Mouse (Mus musculus) C2C12 (cell line): ENCODE data around the gene Rcor3. TPM values are rescaled to one million over a fixed set of nuclear protein-coding genes. Genes with fewer than 3 reads are reported as not detected.

Experiments used
- H3K27me3 ChIP-seq: one replicate; pipeline ENCODE4 v1.6.1; 2011; ENCODE audit not compliant: control insufficient read depth, insufficient read depth, insufficient read length
- H3K36me3 ChIP-seq: one replicate; pipeline ENCODE4 v1.6.1; 2011; ENCODE audit not compliant: control insufficient read depth, insufficient read depth
- H3K4me3 ChIP-seq: one replicate; pipeline ENCODE4 v1.5.1; 2011; ENCODE audit warnings: mild to moderate bottlenecking, control low read depth; ENCODE audit not compliant: poor library complexity, insufficient read depth, severe bottlenecking
- H3K79me2 ChIP-seq: one replicate; pipeline ENCODE4 v1.6.1; 2011; ENCODE audit not compliant: control insufficient read depth, insufficient read depth
- H3K79me3 ChIP-seq: one replicate; pipeline ENCODE4 v1.6.1; 2011; ENCODE audit warnings: low read depth, control low read depth
- H3ac ChIP-seq: one replicate; pipeline ENCODE3; 2011; ENCODE audit warnings: low read depth; ENCODE audit not compliant: control insufficient read depth, insufficient read length
- CEBPB ChIP-seq: IDR thresholded peaks from one replicate; pipeline ENCODE4 v1.6.1; 2011; ENCODE audit warnings: low read depth, mild to moderate bottlenecking, control low read depth, moderate library complexity
- CTCF ChIP-seq: IDR thresholded peaks from one replicate; pipeline ENCODE4 v1.5.1; 2011; ENCODE audit not compliant: control insufficient read depth, insufficient read depth, insufficient read length
- FOSL1 ChIP-seq: IDR thresholded peaks from one replicate; pipeline ENCODE4 v1.8.0; 2011; ENCODE audit warnings: mild to moderate bottlenecking, low read length; ENCODE audit not compliant: poor library complexity, insufficient read depth, severe bottlenecking
- MAX ChIP-seq: IDR thresholded peaks from one replicate; pipeline ENCODE4 v1.6.1; 2011; ENCODE audit warnings: mild to moderate bottlenecking, control low read depth
- MYOD1 ChIP-seq: IDR thresholded peaks from one replicate; pipeline ENCODE4 v1.6.1; 2011; ENCODE audit warnings: low read depth; ENCODE audit not compliant: control insufficient read depth, insufficient read length
- MYOG ChIP-seq: IDR thresholded peaks from one replicate; pipeline ENCODE4 v1.6.1; 2011; ENCODE audit not compliant: control insufficient read depth, insufficient read length; ENCODE audit errors: extremely low read depth
- USF1 ChIP-seq: IDR thresholded peaks from one replicate; pipeline ENCODE4 v1.6.1; 2011; ENCODE audit warnings: low read depth, mild to moderate bottlenecking, control low read depth, moderate library complexity
- polyA plus RNA-seq: library from polyadenylated mRNA; unstranded; fragments of >200 nt; fragmentation: generic; extraction: Trizol; gene quantifications from one replicate; pipeline ENCODE4 v1.2.1, GENCODE M21; 2012; ENCODE audit warnings: missing spikeins

Rcor3 gene
- polyA plus RNA-seq, 1 experiment: 8.6 TPM

DNA sequence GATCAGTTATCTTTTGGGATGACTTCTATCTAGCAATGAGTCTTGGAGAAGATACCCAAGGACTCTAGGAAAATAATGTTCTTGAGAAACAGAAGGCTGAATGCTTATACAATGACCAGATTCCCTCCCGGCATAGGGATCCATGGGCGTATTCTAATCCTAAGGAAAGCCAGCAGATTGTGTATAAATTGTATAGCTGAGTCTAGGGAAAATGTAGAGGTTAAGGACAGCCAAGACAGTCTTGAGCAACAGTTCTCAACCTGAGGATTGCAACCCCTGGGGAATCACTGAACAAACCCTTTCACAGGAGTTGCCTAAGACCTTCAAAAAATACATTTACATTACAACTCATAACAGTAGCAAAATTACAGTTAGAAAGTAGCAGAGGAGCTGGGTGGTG lies 2.5 kb upstream of the Rcor3 start:
- Histone ChIP-seq H3K4me3 (no peak overlapping the region), H3K79me3 (peaks cover 8% of the 10 kb centered on the region), H3K27me3 (no peaks in the 10 kb centered on the region), H3ac (no peak overlapping the region), H3K36me3 (no peaks in the 10 kb centered on the region), H3K79me2 (peaks cover 18% of the 10 kb centered on the region)
- TF ChIP-seq CEBPB (no peak), MYOG (no peak)

DNA sequence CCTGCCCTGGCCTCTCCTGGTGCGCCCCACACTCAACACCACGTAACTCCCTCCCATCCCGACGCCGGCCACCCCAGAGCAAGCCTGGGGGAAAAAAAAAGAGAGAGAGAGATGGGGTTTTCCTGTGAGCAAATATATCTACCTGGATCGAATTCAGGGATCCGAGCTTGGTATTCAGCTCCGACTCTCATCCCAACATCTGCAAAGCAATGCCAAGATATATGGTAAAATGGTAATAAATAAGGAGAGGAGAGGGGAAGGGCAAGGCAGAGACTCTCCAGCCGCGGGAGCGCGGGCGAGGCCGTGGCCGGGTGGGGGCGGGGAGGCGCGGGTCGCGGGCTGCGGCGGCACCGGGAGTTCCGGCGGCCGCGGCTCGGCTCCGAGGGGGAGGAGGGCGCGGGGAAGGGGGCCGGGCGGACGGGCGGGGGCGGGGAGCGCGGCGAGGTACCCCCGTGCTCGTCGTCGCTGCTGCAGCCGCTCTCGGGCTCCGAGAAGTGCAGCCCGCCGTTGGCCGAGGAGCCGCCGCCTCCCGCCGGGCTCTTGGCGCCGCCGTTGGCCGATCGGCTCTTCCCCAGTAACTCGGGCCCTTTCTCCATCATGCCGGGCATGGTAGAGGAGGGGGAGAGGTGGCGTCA lies 454 bp downstream of the Rcor3 start:
- Histone ChIP-seq H3ac (peak overlapping the region; percentile 95), H3K79me2 (peaks cover 45% of the 10 kb centered on the region), H3K79me3 (peaks cover 10% of the 10 kb centered on the region), H3K4me3 (peak overlapping the region; percentile 60), H3K27me3 (no peaks in the 10 kb centered on the region), H3K36me3 (peaks cover 5% of the 10 kb centered on the region)
- no peak for TF ChIP-seq CEBPB
- no peak for TF ChIP-seq MYOD1

DNA sequence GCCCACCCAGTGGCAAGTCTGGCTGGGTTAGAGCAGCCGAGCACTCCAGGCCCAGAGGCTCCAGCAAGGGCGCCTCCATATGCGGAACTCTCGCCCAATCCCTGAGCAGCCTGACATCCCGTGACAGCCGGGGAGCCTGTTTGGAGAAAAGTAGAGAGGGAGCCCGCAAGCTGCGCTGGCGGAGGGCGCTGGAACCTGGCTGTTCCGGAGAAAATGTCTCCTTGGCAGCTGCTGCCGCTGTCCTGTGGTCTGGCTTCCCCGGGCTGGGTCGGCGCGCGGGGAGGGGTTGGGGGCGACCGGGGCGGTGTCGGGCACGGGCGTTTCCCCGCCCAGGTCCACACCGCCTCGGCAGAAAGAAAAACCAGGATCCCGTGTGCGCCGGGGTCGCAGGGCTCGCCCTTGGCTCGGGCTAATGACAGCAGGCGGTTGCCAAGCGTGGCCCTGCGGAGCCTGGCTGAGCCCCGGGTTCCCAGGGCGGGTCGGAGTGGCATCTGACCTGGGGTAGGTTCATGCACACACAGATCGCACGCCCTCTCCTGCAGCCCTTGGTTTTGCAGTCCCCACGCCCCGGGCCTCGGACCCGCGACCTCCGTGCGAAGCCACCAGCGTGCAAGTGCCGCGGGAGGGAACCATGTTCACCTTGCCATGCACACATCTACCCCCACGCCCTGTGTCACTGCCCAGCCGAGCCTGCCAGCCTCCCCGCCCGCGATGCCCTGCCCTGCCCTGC lies 1.1 kb downstream of the Rcor3 start:
- peaks cover 5% of the 10 kb centered on the region for H3K36me3 ChIP-seq
- peak overlapping the region; percentile 95 for H3ac ChIP-seq

DNA sequence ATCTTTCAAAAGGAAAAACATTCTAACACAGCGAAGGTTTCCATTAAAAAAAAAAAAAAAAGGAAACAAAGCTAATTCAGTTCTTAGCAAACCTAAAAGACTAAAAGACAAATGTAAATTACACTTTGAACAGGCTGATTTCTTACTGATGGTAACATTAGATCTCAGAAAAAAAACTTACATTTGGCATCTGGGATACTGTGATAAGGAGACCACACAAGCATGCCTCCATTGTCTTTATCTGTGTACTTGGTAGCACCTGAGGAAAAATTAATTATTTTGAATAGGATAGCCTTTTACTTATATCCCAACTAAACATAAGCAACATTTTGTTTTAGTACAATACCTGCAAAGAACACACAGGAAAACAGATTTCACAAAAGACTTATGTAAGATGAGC lies 7.7 kb downstream of the Rcor3 start:
- Histone ChIP-seq H3K36me3 (peaks cover 35% of the 10 kb centered on the region), H3K27me3 (no peaks in the 10 kb centered on the region), H3K79me2 (peaks cover 25% of the 10 kb centered on the region), H3K4me3 (no peak overlapping the region), H3ac (no peak overlapping the region), H3K79me3 (peaks cover 3% of the 10 kb centered on the region)
- no peak for TF ChIP-seq MYOG

More for the DNA sequence above, 1.1 kb downstream of the Rcor3 start:
- TF ChIP-seq CTCF (no peak), FOSL1 (no peak), MAX (peak; percentile 40), MYOG (no peak), USF1 (peak; percentile 56)
- H3K4me3 ChIP-seq: peak overlapping the region; percentile 60
- H3K27me3 ChIP-seq: no peaks in the 10 kb centered on the region
- H3K79me3 ChIP-seq: peaks cover 10% of the 10 kb centered on the region
- H3K79me2 ChIP-seq: peaks cover 45% of the 10 kb centered on the region

DNA sequence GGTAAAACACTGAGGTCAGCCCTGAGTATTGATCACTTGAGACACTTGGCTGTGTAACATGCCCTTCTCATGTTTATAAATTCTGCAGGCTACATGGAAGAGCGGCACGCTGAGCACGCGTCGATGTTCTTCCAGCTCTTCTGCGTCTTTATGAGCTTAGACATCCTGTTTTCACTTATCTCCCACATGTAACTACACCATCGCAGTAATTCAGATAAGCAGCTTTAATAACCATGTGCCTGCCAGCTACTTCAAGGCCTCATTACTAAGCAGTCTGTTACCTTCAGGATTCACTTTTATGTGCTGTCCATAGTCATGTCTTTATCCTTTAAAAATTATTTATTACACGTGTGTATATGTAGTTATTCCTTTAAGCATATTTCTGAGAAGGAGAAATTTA lies 9.5 kb downstream of the Rcor3 start:
- peaks cover 48% of the 10 kb centered on the region for H3K36me3 ChIP-seq
- peaks cover 7% of the 10 kb centered on the region for H3K79me2 ChIP-seq
- H3K4me3 ChIP-seq: no peak overlapping the region
- no peaks in the 10 kb centered on the region for H3K27me3 ChIP-seq
- no peaks in the 10 kb centered on the region for H3K79me3 ChIP-seq
- TF ChIP-seq USF1 (no peak), FOSL1 (no peak), CTCF (no peak), MYOG (no peak), MAX (no peak), CEBPB (no peak), MYOD1 (no peak)
- H3ac ChIP-seq: no peak overlapping the region

DNA sequence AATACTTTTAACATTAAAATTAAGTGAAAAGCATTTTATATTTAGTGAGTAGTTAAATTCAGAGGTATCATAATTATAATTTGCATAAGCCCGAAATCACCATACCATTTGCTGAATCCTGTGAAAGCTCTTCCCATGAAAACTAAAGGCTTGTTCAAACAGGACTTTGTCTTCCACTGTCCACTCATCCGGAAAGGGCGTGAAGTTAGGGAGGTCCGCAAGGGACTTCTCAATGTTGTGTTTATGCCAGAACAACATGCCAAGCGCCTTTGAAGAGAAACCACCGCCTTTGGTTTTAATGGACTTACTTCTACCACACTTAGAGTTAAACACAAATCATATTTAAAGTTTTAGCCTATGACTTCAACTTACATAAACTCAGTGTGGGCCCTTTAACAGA lies 12.1 kb downstream of the Rcor3 start:
- H3K79me2 ChIP-seq: no peaks in the 10 kb centered on the region
- no peak overlapping the region for H3K4me3 ChIP-seq
- H3K27me3 ChIP-seq: no peaks in the 10 kb centered on the region
- H3ac ChIP-seq: no peak overlapping the region
- no peaks in the 10 kb centered on the region for H3K79me3 ChIP-seq
- peaks cover 66% of the 10 kb centered on the region for H3K36me3 ChIP-seq
- TF ChIP-seq CEBPB (no peak), MYOD1 (no peak), MAX (no peak), CTCF (no peak)
